ENCODE assay signal across 11 mouse cellular contexts in the genomic region with DNA sequence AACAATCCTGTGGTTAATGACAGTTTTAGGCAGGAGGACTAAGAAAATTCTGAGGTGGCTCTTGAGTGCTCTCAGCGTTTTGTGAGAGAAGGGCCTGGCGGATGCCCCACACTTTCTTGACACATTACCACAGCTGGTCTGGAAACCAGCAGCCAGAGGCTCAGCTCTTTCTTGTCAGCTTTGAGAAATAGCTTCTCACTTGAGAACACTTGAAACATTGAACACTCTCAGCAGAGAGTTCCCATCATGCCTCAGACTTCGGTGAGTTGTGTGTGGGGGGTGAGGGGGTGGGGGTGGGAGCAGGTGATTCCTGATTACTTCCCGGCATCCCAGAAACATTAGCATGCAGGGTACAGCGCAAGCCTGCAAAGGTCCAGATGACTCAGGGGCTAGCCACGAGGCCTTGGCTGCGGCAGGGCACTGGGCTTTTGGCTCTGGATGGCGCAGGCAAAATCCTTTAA.
DNase-seq lines count a peak whose midpoint lies in the region; ATAC-seq lines count a peak whose summit lies in the region.
"Had no signal": no experiment of that assay in that cellular context is flagged by ENCODE, and none has a peak within 500 bp of the region (broad histone marks: within the 10 kb centered on the region; RNA-seq: fewer than 3 reads in every experiment).

No protein-coding gene starts in this region.

- H3K4me2 ChIP-seq in embryonic facial prominence, embryonic 13.5 days = no peak overlapping the region
- H3K4me2 ChIP-seq in lung, embryonic 16.5 days (ENCODE audit: low read depth, low read length) = no peak overlapping the region
- H3K4me2 ChIP-seq: limb, embryonic 13.5 days had no signal

- H3K4me1 ChIP-seq in embryonic facial prominence, embryonic 13.5 days = peaks cover 16% of the 10 kb centered on the region
- H3K4me1 ChIP-seq in embryonic facial prominence, embryonic 10.5 days = peaks cover 14% of the 10 kb centered on the region; the same call in 1 of the 2 replicates
- H3K4me1 ChIP-seq in lung, embryonic 16.5 days (replicated peaks; ENCODE audit: control insufficient read depth, insufficient read depth, low read length) = peaks cover 22% of the 10 kb centered on the region

- H3K27me3 ChIP-seq in embryonic facial prominence, embryonic 13.5 days = no peaks in the 10 kb centered on the region
- no peaks in the 10 kb centered on the region for H3K27me3 ChIP-seq in embryonic facial prominence, embryonic 10.5 days (replicated peaks; ENCODE audit: low read depth, poor library complexity, severe bottlenecking)
- H3K27me3 ChIP-seq in lung, embryonic 16.5 days (ENCODE audit: control insufficient read depth, insufficient read depth, low read depth, low read length) = no peaks in the 10 kb centered on the region
- H3K27me3 ChIP-seq: limb, embryonic 13.5 days had no signal

- no peak for DNase-seq in embryonic facial prominence, embryonic 10.5 days (ENCODE audit: low spot score)
- DNase-seq in 3134 (ENCODE audit: extremely low read depth, insufficient read length, low spot score) (peak; percentile 52), ZHBTc4 (ENCODE audit: low read depth, low spot score) (peak; percentile 43)
- DNase-seq in frontal cortex, adult 2 months (ENCODE audit: extremely low spot score in 1 of 2, low spot score in 1 of 2) = no peak
- DNase-seq in layer of hippocampus, adult 8-10 months (ENCODE audit: low spot score in 2 of 2) = no peak
- no peak for DNase-seq in T-cell, adult 2 months (ENCODE audit: low spot score)
- DNase-seq: cerebellum, adult 11 months; kidney, adult 11 months had no signal

- 45% methylated on average over 8 of the region's 8 CpGs for WGBS in embryonic facial prominence, embryonic 13.5 days
- 75% methylated on average over 8 of the region's 8 CpGs for WGBS in embryonic facial prominence, embryonic 10.5 days
- 17% methylated on average over 8 of the region's 8 CpGs for WGBS in lung, embryonic 16.5 days

- no peaks in the 10 kb centered on the region for H3K9me3 ChIP-seq in embryonic facial prominence, embryonic 13.5 days
- H3K9me3 ChIP-seq in embryonic facial prominence, embryonic 10.5 days = no peaks in the 10 kb centered on the region
- H3K9me3 ChIP-seq in lung, embryonic 16.5 days (ENCODE audit: control insufficient read depth, low read length) = no peaks in the 10 kb centered on the region
- H3K9me3 ChIP-seq: limb, embryonic 13.5 days had no signal

- no peak overlapping the region for H3K4me3 ChIP-seq in embryonic facial prominence, embryonic 13.5 days
- H3K4me3 ChIP-seq in embryonic facial prominence, embryonic 10.5 days = no peak overlapping the region
- H3K4me3 ChIP-seq in lung, embryonic 16.5 days (ENCODE audit: low read length) = no peak overlapping the region
- H3K4me3 ChIP-seq: limb, embryonic 13.5 days had no signal

- no peak overlapping the region for H3K9ac ChIP-seq in embryonic facial prominence, embryonic 13.5 days
- peak overlapping the region; percentile 32; the same call in 1 of the 2 replicates for H3K9ac ChIP-seq in lung, embryonic 16.5 days (ENCODE audit: low read length)
- H3K9ac ChIP-seq: limb, embryonic 13.5 days had no signal

- ATAC-seq in embryonic facial prominence, embryonic 13.5 days (ENCODE audit: insufficient number of reproducible peaks, insufficient read depth, low FRiP score, low TSS enrichment, low read depth) = no peak
- ATAC-seq in lung, embryonic 16.5 days (ENCODE audit: low read depth) = peak; percentile 75

- peak overlapping the region; percentile 22; the same call in 1 of the 2 replicates for H3K27ac ChIP-seq in embryonic facial prominence, embryonic 13.5 days
- H3K27ac ChIP-seq in embryonic facial prominence, embryonic 10.5 days (replicated peaks) = no peak overlapping the region
- H3K27ac ChIP-seq in lung, embryonic 16.5 days (ENCODE audit: low read length) = peak overlapping the region; percentile 70
- H3K27ac ChIP-seq: limb, embryonic 13.5 days had no signal

- H3K36me3 ChIP-seq in embryonic facial prominence, embryonic 13.5 days = no peaks in the 10 kb centered on the region
- no peaks in the 10 kb centered on the region for H3K36me3 ChIP-seq in embryonic facial prominence, embryonic 10.5 days (replicated peaks)
- no peaks in the 10 kb centered on the region for H3K36me3 ChIP-seq in lung, embryonic 16.5 days (ENCODE audit: control insufficient read depth, insufficient read depth, low read length)
- H3K36me3 ChIP-seq: limb, embryonic 13.5 days had no signal

Comparison
In these comparisons a context has a peak if more than half of its experiments do, and no peak if none do; other contexts are left out.
1. DNase-seq: peak in 3134 (single experiment) and ZHBTc4 (single experiment); none in embryonic facial prominence, embryonic 10.5 days (single experiment), frontal cortex, adult 2 months (0 of 2), layer of hippocampus, adult 8-10 months (0 of 2) and T-cell, adult 2 months (single experiment).